Mouse (Mus musculus) cerebellum, adult 2 months (tissue): Measurements from ENCODE around the gene Cpox.

Source experiments
- CTCF ChIP-seq: fragments of 200-500 bp; IDR thresholded peaks from 2 replicates; pipeline ENCODE4 v1.5.1; 2011; ENCODE audit warnings: low read depth, mild to moderate bottlenecking, control low read depth, low read length, moderate library complexity, borderline replicate concordance; ENCODE audit not compliant: insufficient read depth
- POLR2A ChIP-seq: fragments of 200-500 bp; IDR thresholded peaks from 2 replicates; pipeline ENCODE4 v1.6.1; 2011; ENCODE audit warnings: low read length, control low read depth, borderline replicate concordance; ENCODE audit not compliant: insufficient read depth

DNA sequence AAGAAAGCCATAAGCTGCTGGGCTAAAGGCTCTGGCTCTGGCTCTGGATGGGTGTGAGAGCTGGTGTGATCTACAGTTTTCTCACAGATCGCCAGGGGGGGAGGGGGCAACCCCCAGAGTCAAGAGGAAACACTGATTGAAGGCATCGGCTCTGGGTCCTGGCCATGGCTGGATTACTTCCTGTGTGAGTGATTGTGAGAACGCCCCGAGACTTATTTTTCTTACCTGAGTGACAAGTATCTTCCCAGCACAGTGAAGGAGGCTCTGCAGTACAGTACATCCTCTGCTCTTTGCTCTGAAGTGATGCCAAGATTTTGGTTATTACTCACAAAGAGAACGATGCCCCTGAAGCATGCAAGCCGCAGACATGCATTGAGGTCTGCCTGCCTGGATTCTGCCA lies 31.7 kb downstream of the Cpox start:
- TF ChIP-seq CTCF (no peak), POLR2A (no peak)
